9 mouse cellular contexts compared by ENCODE assay signal in genomic region chr10:67025573-67026236, GRCm38 (mm10).
DNase-seq lines count a peak whose midpoint lies in the region; ATAC-seq and TF ChIP-seq lines count a peak whose summit lies in the region.
"Had no signal": no experiment of that assay in that cellular context is flagged by ENCODE, and none has a peak within 500 bp of the region (broad histone marks: within the 10 kb centered on the region; RNA-seq: fewer than 3 reads in every experiment).

No protein-coding gene starts in this region.

- peaks cover 49% of the 10 kb centered on the region for H3K36me3 ChIP-seq in hindbrain, embryonic 10.5 days
- no peaks in the 10 kb centered on the region for H3K36me3 ChIP-seq in hindbrain, embryonic 11.5 days (ENCODE audit: control insufficient read depth, insufficient read depth, low read length)
- no peaks in the 10 kb centered on the region for H3K36me3 ChIP-seq in midbrain, embryonic 16.5 days (ENCODE audit: control insufficient read depth, insufficient read depth, low read length)

- no peak for TF ChIP-seq POLR2A in cortical plate, adult 2 months (IDR thresholded peaks at IDR 0.05; ENCODE audit: extremely low read depth, insufficient read depth, low read length)

- no peak overlapping the region for H3K4me2 ChIP-seq in hindbrain, embryonic 11.5 days (replicated peaks; ENCODE audit: low read depth, low read length)
- H3K4me2 ChIP-seq in midbrain, embryonic 16.5 days (ENCODE audit: low read length) = no peak overlapping the region

- H3K9me3 ChIP-seq in hindbrain, embryonic 10.5 days = no peaks in the 10 kb centered on the region
- no peaks in the 10 kb centered on the region for H3K9me3 ChIP-seq in hindbrain, embryonic 11.5 days (ENCODE audit: control insufficient read depth, low read length)
- H3K9me3 ChIP-seq in midbrain, embryonic 16.5 days (replicated peaks; ENCODE audit: control insufficient read depth, low read length, poor library complexity, severe bottlenecking) = no peaks in the 10 kb centered on the region

- H3K4me3 ChIP-seq in hindbrain, embryonic 10.5 days = no peak overlapping the region
- no peak overlapping the region for H3K4me3 ChIP-seq in hindbrain, embryonic 11.5 days (ENCODE audit: low read depth, low read length)
- H3K4me3 ChIP-seq in cortical plate, adult 2 months (ENCODE audit: insufficient read depth, low read length) = no peak overlapping the region
- no peak overlapping the region for H3K4me3 ChIP-seq in midbrain, embryonic 16.5 days (ENCODE audit: low read depth, low read length)

- peak overlapping the region; percentile 40; the same call in 1 of the 2 replicates for H3K27ac ChIP-seq in hindbrain, embryonic 10.5 days
- H3K27ac ChIP-seq in hindbrain, embryonic 11.5 days (ENCODE audit: low read depth, low read length) = no peak overlapping the region
- peak overlapping the region; percentile 67; the same call in 1 of the 2 replicates for H3K27ac ChIP-seq in cortical plate, adult 2 months (ENCODE audit: insufficient read depth, low read length)
- peak overlapping the region; percentile 50 for H3K27ac ChIP-seq in midbrain, embryonic 16.5 days (ENCODE audit: low read length)

- no peak for TF ChIP-seq CTCF in cortical plate, adult 2 months (IDR thresholded peaks at IDR 0.05; ENCODE audit: extremely low read depth, insufficient read depth, low read length)

- peaks cover 7% of the 10 kb centered on the region for H3K4me1 ChIP-seq in hindbrain, embryonic 10.5 days (replicated peaks)
- H3K4me1 ChIP-seq in hindbrain, embryonic 11.5 days (replicated peaks; ENCODE audit: control insufficient read depth, insufficient read depth, low read length) = 0 out of 2 replicates have a peak, but pooled peaks cover 2% of the 10 kb centered on the region
- peaks cover 4% of the 10 kb centered on the region for H3K4me1 ChIP-seq in cortical plate, adult 2 months (ENCODE audit: control insufficient read depth, insufficient read depth, low read length)
- peaks cover 8% of the 10 kb centered on the region; the same call in 1 of the 2 replicates for H3K4me1 ChIP-seq in midbrain, embryonic 16.5 days (ENCODE audit: control insufficient read depth, insufficient read depth, low read length)

- ATAC-seq in hindbrain, embryonic 11.5 days (ENCODE audit: low FRiP score) = no peak
- peak; percentile 83 for ATAC-seq in midbrain, embryonic 16.5 days
- ATAC-seq: Patski had no signal

- no peak overlapping the region for H3K9ac ChIP-seq in hindbrain, embryonic 11.5 days (ENCODE audit: low read depth, low read length)
- no peak overlapping the region for H3K9ac ChIP-seq in midbrain, embryonic 16.5 days (ENCODE audit: low read depth, low read length)

- WGBS in hindbrain, embryonic 10.5 days = 67% methylated on average over 10 of the region's 10 CpGs
- WGBS in hindbrain, embryonic 11.5 days = 65% methylated on average over 10 of the region's 10 CpGs
- WGBS in midbrain, embryonic 16.5 days = 61% methylated on average over 10 of the region's 10 CpGs

- H3K27me3 ChIP-seq in hindbrain, embryonic 10.5 days (ENCODE audit: insufficient read depth, poor library complexity, severe bottlenecking) = no peaks in the 10 kb centered on the region
- no peaks in the 10 kb centered on the region for H3K27me3 ChIP-seq in hindbrain, embryonic 11.5 days (ENCODE audit: control insufficient read depth, insufficient read depth, low read length)
- H3K27me3 ChIP-seq in midbrain, embryonic 16.5 days (ENCODE audit: control insufficient read depth, insufficient read depth, low read depth, low read length) = no peaks in the 10 kb centered on the region
- H3K27me3 ChIP-seq: Patski had no signal

- no peak for DNase-seq in hindbrain, embryonic 10.5 days (ENCODE audit: low spot score)
- no peak for DNase-seq in hindbrain, embryonic 11.5 days (ENCODE audit: low spot score)
- peak; percentile 85 for DNase-seq in heart, adult 8-10 months (ENCODE audit: low spot score)
- DNase-seq in kidney, adult 8-10 months = peak; percentile 78 to 81
- DNase-seq in liver = peak; percentile 63
- DNase-seq in urinary bladder, postnatal 14 days (ENCODE audit: low spot score) = peak; percentile 91

Comparison
In these comparisons a context has a peak if more than half of its experiments do, and no peak if none do; other contexts are left out.
1. DNase-seq: peak in heart, adult 8-10 months (single experiment), kidney, adult 8-10 months (2 of 2), liver (single experiment) and urinary bladder, postnatal 14 days (single experiment); none in hindbrain, embryonic 10.5 days (single experiment) and hindbrain, embryonic 11.5 days (single experiment).